Mouse (Mus musculus): Measurements from ENCODE around the gene Mrpl45. TPM values are rescaled to one million over a fixed set of nuclear protein-coding genes. Genes with fewer than 3 reads are reported as not detected.
"Not testable (repeated sequence)": the region's sequence is repeated elsewhere in the genome, so short reads cannot be mapped to it uniquely, and the experiment has no call there.

Mrpl45 gene
- polyA plus RNA-seq, 1 experiment from 2014 or later: 57.2 TPM

GRCm38 (mm10) chr11:97310895-97311631, 4.5 kb upstream of the Mrpl45 start:
- H3K27me3 ChIP-seq (ENCODE audit: control insufficient read depth, insufficient read depth, low read length): no peaks in the 10 kb centered on the region
- no peak for ATAC-seq (replicated peaks; ENCODE audit: insufficient number of reproducible peaks, low FRiP score, low TSS enrichment, low read depth)
- H3K4me3 ChIP-seq (ENCODE audit: low read depth, low read length): no peak overlapping the region
- 3% methylated on average over 18 of the region's 18 CpGs for WGBS
- no peaks in the 10 kb centered on the region for H3K9me3 ChIP-seq (replicated peaks; ENCODE audit: control insufficient read depth, low read length)
- DNase-seq (ENCODE audit: low spot score): peak; percentile 77
- H3K4me1 ChIP-seq (ENCODE audit: control insufficient read depth, insufficient read depth, low read length): 0 out of 2 replicates have a peak, but pooled peaks cover 3% of the 10 kb centered on the region
- H3K9ac ChIP-seq (replicated peaks; ENCODE audit: low read length): peak overlapping the region; percentile 22
- peak overlapping the region; percentile 64 for H3K4me2 ChIP-seq (ENCODE audit: low read depth, low read length)
- H3K36me3 ChIP-seq (replicated peaks; ENCODE audit: control insufficient read depth, insufficient read depth, low read depth, low read length): no peaks in the 10 kb centered on the region
- H3K27ac ChIP-seq (replicated peaks; ENCODE audit: low read depth, low read length): no peak overlapping the region

GRCm38 (mm10) chr11:97312871-97313270, 2.6 kb upstream of the Mrpl45 start:
- H3K27me3 ChIP-seq (ENCODE audit: control insufficient read depth, insufficient read depth, low read length); H3K9me3 ChIP-seq (replicated peaks; ENCODE audit: control insufficient read depth, low read length); H3K27ac ChIP-seq (replicated peaks; ENCODE audit: low read depth, low read length); H3K9ac ChIP-seq (replicated peaks; ENCODE audit: low read length); H3K4me3 ChIP-seq (ENCODE audit: low read depth, low read length); ATAC-seq (replicated peaks; ENCODE audit: insufficient number of reproducible peaks, low FRiP score, low TSS enrichment, low read depth); H3K4me2 ChIP-seq (ENCODE audit: low read depth, low read length); H3K4me1 ChIP-seq (ENCODE audit: control insufficient read depth, insufficient read depth, low read length); H3K36me3 ChIP-seq (replicated peaks; ENCODE audit: control insufficient read depth, insufficient read depth, low read depth, low read length); DNase-seq (ENCODE audit: low spot score): not testable (repeated sequence)
- 83% methylated on average over 1 of the region's 1 CpGs for WGBS

DNA sequence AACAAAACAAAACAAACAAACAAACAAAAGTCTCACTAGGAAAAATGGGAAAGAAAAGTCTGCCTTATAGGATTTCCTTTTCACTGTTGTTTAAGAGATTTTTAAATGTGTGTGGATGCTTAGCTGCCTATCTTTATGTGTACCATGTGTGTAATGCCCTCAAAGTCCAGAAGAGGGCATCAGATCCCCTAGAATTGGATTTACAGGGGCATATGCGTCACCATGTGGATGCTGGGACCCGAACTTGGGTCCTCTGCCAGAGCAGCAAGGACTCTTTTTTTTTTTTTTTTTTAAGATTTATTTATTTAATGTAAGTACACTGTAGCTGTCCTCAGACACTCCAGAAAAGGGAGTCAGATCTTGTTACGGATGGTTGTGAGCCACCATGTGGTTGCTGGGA, 1.4 kb upstream of the Mrpl45 start:
- Histone ChIP-seq H3K4me3 (ENCODE audit: low read depth, low read length) (no peak overlapping the region), H3K9ac (replicated peaks; ENCODE audit: low read length) (no peak overlapping the region), H3K27me3 (ENCODE audit: control insufficient read depth, insufficient read depth, low read length) (no peaks in the 10 kb centered on the region), H3K27ac (replicated peaks; ENCODE audit: low read depth, low read length) (no peak overlapping the region), H3K4me1 (ENCODE audit: control insufficient read depth, insufficient read depth, low read length) (0 out of 2 replicates have a peak, but pooled peaks cover 3% of the 10 kb centered on the region), H3K4me2 (ENCODE audit: low read depth, low read length) (no peak overlapping the region), H3K36me3 (replicated peaks; ENCODE audit: control insufficient read depth, insufficient read depth, low read depth, low read length) (no peaks in the 10 kb centered on the region), H3K9me3 (replicated peaks; ENCODE audit: control insufficient read depth, low read length) (no peaks in the 10 kb centered on the region)
- DNase-seq (ENCODE audit: low spot score): no peak
- 87% methylated on average over 3 of the region's 3 CpGs for WGBS
- ATAC-seq (replicated peaks; ENCODE audit: insufficient number of reproducible peaks, low FRiP score, low TSS enrichment, low read depth): no peak

DNA sequence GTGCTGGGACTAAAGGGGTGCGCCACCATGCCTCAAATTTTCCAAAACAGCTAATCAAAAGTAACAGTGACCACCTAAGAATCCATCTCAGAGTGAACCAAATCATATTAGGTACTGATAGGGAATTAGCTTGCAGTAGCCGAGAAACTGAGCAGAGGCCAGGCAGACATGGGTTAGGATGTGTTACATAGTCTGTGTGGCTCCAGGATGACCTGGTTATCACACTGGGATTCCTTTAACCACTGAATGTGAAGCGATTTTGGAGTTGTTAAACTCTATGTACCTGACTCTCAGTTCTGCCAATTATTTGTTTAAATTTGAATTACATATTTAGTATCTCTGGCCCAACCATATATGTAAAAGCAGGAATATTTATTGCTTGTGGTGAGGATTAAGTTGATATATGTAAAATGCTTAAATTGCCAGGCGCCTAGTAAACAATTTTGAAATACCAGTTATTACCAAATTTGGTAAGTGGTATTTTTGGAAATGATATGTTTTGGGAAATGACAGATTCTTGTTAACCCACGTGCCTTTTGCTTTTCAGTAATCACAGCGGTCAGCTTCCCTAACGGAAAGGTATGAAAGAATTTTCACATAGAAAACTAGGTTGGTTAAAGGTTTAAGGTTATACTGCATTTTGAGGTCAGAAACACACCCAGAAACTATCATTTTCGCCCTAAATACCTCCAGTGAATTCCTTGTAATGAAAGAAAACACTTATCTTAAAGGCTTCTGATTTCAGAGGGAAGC, 589 bp upstream of the Mrpl45 start:
- Histone ChIP-seq H3K27ac (replicated peaks; ENCODE audit: low read depth, low read length) (no peak overlapping the region), H3K4me3 (ENCODE audit: low read depth, low read length) (no peak overlapping the region; the same call in 1 of the 2 replicates), H3K36me3 (replicated peaks; ENCODE audit: control insufficient read depth, insufficient read depth, low read depth, low read length) (no peaks in the 10 kb centered on the region), H3K4me2 (ENCODE audit: low read depth, low read length) (no peak overlapping the region), H3K4me1 (ENCODE audit: control insufficient read depth, insufficient read depth, low read length) (0 out of 2 replicates have a peak, but pooled peaks cover 3% of the 10 kb centered on the region), H3K9ac (replicated peaks; ENCODE audit: low read length) (no peak overlapping the region), H3K9me3 (replicated peaks; ENCODE audit: control insufficient read depth, low read length) (no peaks in the 10 kb centered on the region), H3K27me3 (ENCODE audit: control insufficient read depth, insufficient read depth, low read length) (no peaks in the 10 kb centered on the region)
- WGBS: 51% methylated on average over 8 of the region's 8 CpGs
- ATAC-seq (replicated peaks; ENCODE audit: insufficient number of reproducible peaks, low FRiP score, low TSS enrichment, low read depth) (no peak), DNase-seq (ENCODE audit: low spot score) (no peak)

- H3K9ac ChIP-seq (replicated peaks; ENCODE audit: low read length): no peak overlapping the region
- H3K27me3 ChIP-seq (ENCODE audit: control insufficient read depth, insufficient read depth, low read length): no peaks in the 10 kb centered on the region
- no peak overlapping the region for H3K27ac ChIP-seq (replicated peaks; ENCODE audit: low read depth, low read length)
- ATAC-seq (replicated peaks; ENCODE audit: insufficient number of reproducible peaks, low FRiP score, low TSS enrichment, low read depth) (no peak), DNase-seq (ENCODE audit: low spot score) (no peak)
- no peak overlapping the region for H3K4me3 ChIP-seq (ENCODE audit: low read depth, low read length)
- H3K36me3 ChIP-seq (replicated peaks; ENCODE audit: control insufficient read depth, insufficient read depth, low read depth, low read length): no peaks in the 10 kb centered on the region; the same call in 1 of the 2 replicates
- no peak overlapping the region for H3K4me2 ChIP-seq (ENCODE audit: low read depth, low read length)
- WGBS: 95% methylated on average over 8 of the region's 8 CpGs
- no peaks in the 10 kb centered on the region for H3K4me1 ChIP-seq (ENCODE audit: control insufficient read depth, insufficient read depth, low read length)
- H3K9me3 ChIP-seq (replicated peaks; ENCODE audit: control insufficient read depth, low read length): no peaks in the 10 kb centered on the region
Observed at GRCm38 (mm10) chr11:97321197-97321596, 5.7 kb downstream of the Mrpl45 start.

DNA sequence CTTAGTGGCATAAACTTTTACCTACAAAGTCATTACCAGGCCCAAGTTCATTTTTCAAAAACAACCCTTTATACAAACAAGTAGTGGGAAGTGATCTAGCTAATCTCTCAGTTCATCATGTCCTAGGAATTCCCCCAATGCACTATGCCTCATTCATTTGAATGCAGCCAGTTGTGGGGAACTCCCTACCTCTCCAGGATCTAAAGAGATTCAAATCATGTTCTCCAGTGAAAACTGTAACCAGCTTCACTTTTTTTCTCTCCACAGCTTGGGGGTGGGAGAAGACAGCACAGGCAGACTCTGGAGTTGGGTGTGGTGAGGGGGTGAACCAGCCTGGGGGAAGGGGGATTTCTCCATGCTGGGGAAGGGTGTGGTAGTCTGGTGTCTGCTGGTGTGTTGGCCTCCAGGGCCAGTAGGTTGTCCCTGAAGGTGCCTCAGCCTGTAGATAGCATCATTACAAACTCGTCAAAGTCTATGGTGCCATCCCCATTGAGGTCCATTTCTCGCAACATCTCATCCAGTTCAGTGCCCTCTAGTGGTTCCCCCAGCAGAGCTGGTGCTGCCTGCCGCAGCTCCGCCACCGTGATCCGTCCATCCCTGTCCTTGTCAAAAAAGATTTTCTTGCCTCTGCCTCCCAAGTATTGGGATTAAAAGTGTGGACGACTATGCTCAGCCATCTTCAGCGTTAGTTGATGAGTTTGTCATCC, 6.5 kb downstream of the Mrpl45 start:
- H3K27me3 ChIP-seq (ENCODE audit: control insufficient read depth, insufficient read depth, low read length); DNase-seq (ENCODE audit: low spot score); H3K4me2 ChIP-seq (ENCODE audit: low read depth, low read length); H3K4me1 ChIP-seq (ENCODE audit: control insufficient read depth, insufficient read depth, low read length); ATAC-seq (replicated peaks; ENCODE audit: insufficient number of reproducible peaks, low FRiP score, low TSS enrichment, low read depth); H3K9me3 ChIP-seq (replicated peaks; ENCODE audit: control insufficient read depth, low read length); H3K36me3 ChIP-seq (replicated peaks; ENCODE audit: control insufficient read depth, insufficient read depth, low read depth, low read length); H3K27ac ChIP-seq (replicated peaks; ENCODE audit: low read depth, low read length); H3K9ac ChIP-seq (replicated peaks; ENCODE audit: low read length); H3K4me3 ChIP-seq (ENCODE audit: low read depth, low read length): not testable (repeated sequence)
- WGBS: 84% methylated on average over 8 of the region's 8 CpGs

- no peaks in the 10 kb centered on the region for H3K9me3 ChIP-seq (replicated peaks; ENCODE audit: control insufficient read depth, low read length)
- H3K27me3 ChIP-seq (ENCODE audit: control insufficient read depth, insufficient read depth, low read length): no peaks in the 10 kb centered on the region
- ATAC-seq (replicated peaks; ENCODE audit: insufficient number of reproducible peaks, low FRiP score, low TSS enrichment, low read depth): no peak
- no peak overlapping the region for H3K4me3 ChIP-seq (ENCODE audit: low read depth, low read length)
- no peak overlapping the region for H3K4me2 ChIP-seq (ENCODE audit: low read depth, low read length)
- H3K4me1 ChIP-seq (ENCODE audit: control insufficient read depth, insufficient read depth, low read length): no peaks in the 10 kb centered on the region
- no peaks in the 10 kb centered on the region; the same call in 1 of the 2 replicates for H3K36me3 ChIP-seq (replicated peaks; ENCODE audit: control insufficient read depth, insufficient read depth, low read depth, low read length)
- WGBS: 72% methylated on average over 1 of the region's 1 CpGs
- H3K27ac ChIP-seq (replicated peaks; ENCODE audit: low read depth, low read length): no peak overlapping the region
- no peak for DNase-seq (ENCODE audit: low spot score)
- no peak overlapping the region for H3K9ac ChIP-seq (replicated peaks; ENCODE audit: low read length)
Observed at GRCm38 (mm10) chr11:97325224-97325623, 9.7 kb downstream of the Mrpl45 start.

All from embryonic facial prominence, embryonic 11.5 days (tissue).